Mouse (Mus musculus): Measurements from ENCODE around the gene Wfdc12.

DNA sequence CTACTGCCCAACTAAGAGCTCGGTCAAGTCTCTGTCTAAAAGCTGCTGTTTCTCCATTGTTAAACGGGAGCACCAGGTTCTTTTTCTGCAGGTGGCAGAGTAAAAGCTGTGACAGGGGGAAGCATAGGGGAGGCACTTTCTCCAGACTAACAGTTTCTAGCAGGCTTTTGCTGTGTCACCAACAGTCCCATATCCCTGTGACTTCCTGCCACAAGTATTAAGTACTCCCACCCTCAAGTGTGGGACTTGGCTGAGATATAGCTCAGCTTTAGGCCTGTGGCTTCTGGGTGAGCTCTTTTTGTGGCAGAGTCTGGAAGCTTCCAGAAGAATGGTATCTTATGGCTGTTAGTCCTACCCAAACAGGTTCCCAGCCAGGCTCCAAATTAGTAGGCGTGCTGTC, 14.6 kb downstream of the Wfdc12 start:
- TF ChIP-seq GATA1 (IDR thresholded peaks at IDR 0.05; ENCODE audit: low read length) (no peak), TAL1 (IDR thresholded peaks at IDR 0.05; ENCODE audit: low read length) (no peak)
